Comparison of ENCODE assay signal across 25 mouse cellular contexts in the genomic region with DNA sequence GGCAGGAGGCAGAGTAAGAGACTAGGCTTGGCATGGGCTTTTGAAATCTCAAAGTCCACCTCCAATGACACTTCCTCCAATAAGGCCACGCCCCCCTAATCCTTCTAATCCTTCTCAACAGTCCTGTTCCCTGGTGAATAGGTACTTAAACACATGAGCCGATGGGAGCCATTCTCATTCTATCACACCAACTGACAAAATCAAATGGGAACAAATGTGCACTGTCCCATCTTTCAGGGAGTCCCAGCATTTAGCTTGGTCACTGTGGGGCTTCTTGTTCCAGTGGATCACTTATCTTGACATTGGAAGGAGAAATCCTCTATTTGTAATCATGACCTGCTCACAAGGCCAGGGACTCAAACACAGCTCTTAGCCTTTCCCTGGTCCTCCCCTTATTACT. TPM values are rescaled to one million over a fixed set of nuclear protein-coding genes. Genes with fewer than 3 reads are reported as not detected.
DNase-seq lines count a peak whose midpoint lies in the region; ATAC-seq lines count a peak whose summit lies in the region.
"Had no signal": no experiment of that assay in that cellular context is flagged by ENCODE, and none has a peak within 500 bp of the region (broad histone marks: within the 10 kb centered on the region; RNA-seq: fewer than 3 reads in every experiment).

No protein-coding gene starts in this region.

- 83% methylated on average over 2 of the region's 2 CpGs for WGBS in midbrain, embryonic 11.5 days
- WGBS in midbrain, embryonic 13.5 days, result 85% methylated on average over 2 of the region's 2 CpGs

- H3K36me3 ChIP-seq in midbrain, embryonic 11.5 days (ENCODE audit: control insufficient read depth, insufficient read depth, low read length), result no peaks in the 10 kb centered on the region
- H3K36me3 ChIP-seq in midbrain, embryonic 13.5 days, result no peaks in the 10 kb centered on the region
- H3K36me3 ChIP-seq: G1E had no signal

- no peak overlapping the region for H3K9ac ChIP-seq in midbrain, embryonic 11.5 days (ENCODE audit: low read length)
- no peak overlapping the region for H3K9ac ChIP-seq in midbrain, embryonic 13.5 days (replicated peaks)

- H3K4me2 ChIP-seq in midbrain, embryonic 11.5 days, result no peak overlapping the region
- no peak overlapping the region for H3K4me2 ChIP-seq in midbrain, embryonic 13.5 days (replicated peaks)

- DNase-seq in heart, adult 11 months, result peak; percentile 57
- no peak for DNase-seq in heart, postnatal 36 days
- DNase-seq in midbrain, embryonic 11.5 days (ENCODE audit: low spot score, missing footprints), result peak; percentile 79
- DNase-seq in R1 (ENCODE audit: low read depth, low spot score), result peak; percentile 27
- DNase-seq in Muller cell, postnatal 12 days (ENCODE audit: inconsistent ontology term), result no peak
- DNase-seq in kidney, postnatal 10 days, result no peak
- DNase-seq: adrenal gland, adult 2 months; adrenal gland, adult 8-10 months; adrenal gland, postnatal 10 days; adrenal gland, postnatal 14 days; adrenal gland, postnatal 25 days; adrenal gland, postnatal 36 days; B cell, adult 2 months; cerebellum, adult 11 months; cerebellum, adult 11-12 months; cerebellum, adult 18-20 months; cerebellum, adult 2 months; cerebellum, adult 8-10 months had no signal

- no peak overlapping the region for H3K4me3 ChIP-seq in midbrain, embryonic 11.5 days (ENCODE audit: low read depth, low read length)
- H3K4me3 ChIP-seq in midbrain, embryonic 13.5 days (replicated peaks), result no peak overlapping the region
- H3K4me3 ChIP-seq in brown adipose tissue, adult 24 weeks (ENCODE audit: insufficient read depth, low read depth, low read length), result no peak overlapping the region

- no peak overlapping the region for H3K27ac ChIP-seq in midbrain, embryonic 11.5 days (ENCODE audit: low read depth, low read length)
- no peak overlapping the region for H3K27ac ChIP-seq in midbrain, embryonic 13.5 days
- H3K27ac ChIP-seq in brown adipose tissue, adult 24 weeks (replicated peaks; ENCODE audit: low read depth, low read length), result 0 out of 2 replicates have a peak overlapping the region, but pooled peaks have one; percentile 56

- ATAC-seq in midbrain, embryonic 11.5 days (ENCODE audit: low FRiP score), result no peak
- ATAC-seq in midbrain, embryonic 13.5 days, result no peak
- ATAC-seq: activated CD4-positive, CD25-positive, alpha-beta regulatory T cell, adult 4 months; CD4-positive, CD25-positive, alpha-beta regulatory T cell, adult 4 months; Patski had no signal

- peaks cover 3% of the 10 kb centered on the region for H3K27me3 ChIP-seq in midbrain, embryonic 11.5 days (ENCODE audit: control insufficient read depth, insufficient read depth, low read length)
- H3K27me3 ChIP-seq in midbrain, embryonic 13.5 days, result peaks cover 13% of the 10 kb centered on the region; the same call in 1 of the 2 replicates
- H3K27me3 ChIP-seq: CH12.LX, Patski had no signal

- peaks cover 4% of the 10 kb centered on the region; the same call in 1 of the 2 replicates for H3K4me1 ChIP-seq in midbrain, embryonic 11.5 days (ENCODE audit: control insufficient read depth, insufficient read depth, low read length)
- H3K4me1 ChIP-seq in midbrain, embryonic 13.5 days (replicated peaks), result peaks cover 11% of the 10 kb centered on the region
- no peaks in the 10 kb centered on the region for H3K4me1 ChIP-seq in brown adipose tissue, adult 24 weeks (ENCODE audit: control insufficient read depth, insufficient read depth, insufficient read length, low read length)

- intact Hi-C loops in heart, postnatal 36 days (cut with DNase I), result loop anchor here (5.0 to 10.0 kb wide), 2 partner anchors 141 to 273 kb away; no protein-coding TSS in a partner anchor

- H3K9me3 ChIP-seq in midbrain, embryonic 11.5 days (ENCODE audit: control insufficient read depth, low read length), result no peaks in the 10 kb centered on the region
- no peaks in the 10 kb centered on the region for H3K9me3 ChIP-seq in midbrain, embryonic 13.5 days

RNA-seq across cellular contexts. Expression of a gene that starts 4.3 kb away (rescaled TPM):
- 10 to 100 TPM; 78.2 to 80.5 TPM for total RNA-seq in heart, postnatal 36 days (2021)
- polyA plus RNA-seq in midbrain, embryonic 11.5 days (2014; fragmentation: Nextera tagmentation; extraction: Ambion mirVana), result 4.8 and 5.2 TPM in 2 replicates
- polyA plus RNA-seq in midbrain, embryonic 13.5 days (2015; fragmentation: Nextera tagmentation; extraction: Ambion mirVana), result 1.5 and 2.0 TPM in 2 replicates
- polyA plus RNA-seq in brown adipose tissue, adult 24 weeks (2012; ENCODE audit: insufficient read depth, insufficient read length, missing spikeins), result 6.0 and 7.4 TPM in 2 replicates
- polyA plus RNA-seq: G1E had no signal

RNA-seq across cellular contexts. Expression of a gene that starts 35.6 kb away (rescaled TPM):
- total RNA-seq in heart, postnatal 36 days (2021), result 10 to 100 TPM; 31.5 to 40.4 TPM
- polyA plus RNA-seq in midbrain, embryonic 11.5 days (2014; fragmentation: Nextera tagmentation; extraction: Ambion mirVana), result 21.5 and 25.7 TPM in 2 replicates
- 8.4 and 8.5 TPM in 2 replicates for polyA plus RNA-seq in midbrain, embryonic 13.5 days (2015; fragmentation: Nextera tagmentation; extraction: Ambion mirVana)
- 15.3 and 20.7 TPM in 2 replicates for polyA plus RNA-seq in brown adipose tissue, adult 24 weeks (2012; ENCODE audit: insufficient read depth, insufficient read length, missing spikeins)
- polyA plus RNA-seq: G1E had no signal

Comparison
In these comparisons a context has a peak if more than half of its experiments do, and no peak if none do; other contexts are left out.
1. DNase-seq: peak in heart, adult 11 months (single experiment), midbrain, embryonic 11.5 days (single experiment) and R1 (single experiment); none in heart, postnatal 36 days (0 of 2), Muller cell, postnatal 12 days (single experiment) and kidney, postnatal 10 days (single experiment).